ENCODE assay signal across 8 mouse cellular contexts in the genomic region with DNA sequence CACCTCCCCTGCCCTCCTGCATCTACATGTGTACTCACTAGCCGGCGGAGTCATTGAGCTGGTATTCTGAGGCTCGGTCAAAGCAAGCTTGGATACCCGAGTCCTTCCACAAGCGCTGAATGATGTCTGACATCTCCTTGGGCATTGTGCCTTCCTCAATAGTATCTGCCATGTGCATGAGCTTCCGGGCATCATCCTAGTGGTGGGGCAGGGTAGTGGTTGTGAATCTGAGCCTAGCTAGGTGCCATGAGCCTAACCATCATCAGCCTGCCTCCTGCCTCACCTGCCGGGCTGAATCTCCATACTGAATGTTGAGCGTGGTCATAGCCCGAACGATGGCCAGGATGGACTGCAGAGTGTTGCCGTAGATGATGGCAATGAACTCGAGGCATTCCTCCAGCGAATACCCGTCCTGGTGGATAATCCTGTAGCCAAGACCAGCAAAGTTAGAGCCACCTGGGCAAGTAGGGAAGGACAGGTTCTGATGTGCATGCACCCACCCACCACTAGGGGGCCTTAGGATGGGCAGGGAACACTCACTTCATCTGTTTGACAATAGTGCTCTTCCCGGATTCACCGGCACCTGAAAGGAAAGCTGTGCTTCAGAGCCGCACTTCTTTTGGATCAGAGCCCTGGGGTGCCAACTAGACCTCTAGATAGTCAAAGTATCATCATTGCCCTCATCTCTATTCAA. TPM values are rescaled to one million over a fixed set of nuclear protein-coding genes. Genes with fewer than 3 reads are reported as not detected.
DNase-seq lines count a peak whose midpoint lies in the region; ATAC-seq lines count a peak whose summit lies in the region.

No protein-coding gene starts in this region.

- H3K36me3 ChIP-seq in kidney, embryonic 16.5 days (ENCODE audit: insufficient read depth, low read length): peaks cover 7% of the 10 kb centered on the region; the same call in 1 of the 2 replicates
- H3K36me3 ChIP-seq in midbrain, embryonic 14.5 days (ENCODE audit: control insufficient read depth, insufficient read depth, low read length): peaks cover 9% of the 10 kb centered on the region

- peaks cover 11% of the 10 kb centered on the region for H3K4me1 ChIP-seq in kidney, embryonic 16.5 days (ENCODE audit: insufficient read depth, low read length)
- H3K4me1 ChIP-seq in midbrain, embryonic 14.5 days (ENCODE audit: control insufficient read depth, insufficient read depth, low read length): peaks cover 7% of the 10 kb centered on the region; the same call in 1 of the 2 replicates

- no peak overlapping the region for H3K27ac ChIP-seq in kidney, embryonic 16.5 days (ENCODE audit: low read length)
- no peak overlapping the region for H3K27ac ChIP-seq in midbrain, embryonic 14.5 days (replicated peaks; ENCODE audit: low read depth, low read length)

- H3K4me2 ChIP-seq in kidney, embryonic 16.5 days (replicated peaks; ENCODE audit: low read depth, low read length): no peak overlapping the region
- H3K4me2 ChIP-seq in midbrain, embryonic 14.5 days (ENCODE audit: low read length): peak overlapping the region; percentile 66

- WGBS in kidney, embryonic 16.5 days: 22% methylated on average over 17 of the region's 17 CpGs
- 23% methylated on average over 17 of the region's 17 CpGs for WGBS in midbrain, embryonic 14.5 days

- H3K4me3 ChIP-seq in kidney, embryonic 16.5 days (ENCODE audit: low read length): no peak overlapping the region
- no peak overlapping the region for H3K4me3 ChIP-seq in midbrain, embryonic 14.5 days (replicated peaks; ENCODE audit: low read depth, low read length)

- no peak overlapping the region for H3K9ac ChIP-seq in kidney, embryonic 16.5 days (replicated peaks; ENCODE audit: low read length)
- no peak overlapping the region for H3K9ac ChIP-seq in midbrain, embryonic 14.5 days (replicated peaks; ENCODE audit: low read length)

- peak; percentile 60 for DNase-seq in kidney, adult 18-20 months
- peak; percentile 26 for DNase-seq in MEL-GATA-1-ER (ENCODE audit: extremely low read depth, low read depth)
- DNase-seq in embryo, embryonic 10.5 days (ENCODE audit: low spot score): peak; percentile 72
- DNase-seq in induced T-regulatory cell, adult 2 months (ENCODE audit: low read depth): peak; percentile 84
- peak; percentile 76 for DNase-seq in midbrain, embryonic 14.5 days
- no peak for DNase-seq in ovary, postnatal 36 days (ENCODE audit: low spot score)
- DNase-seq in urinary bladder, adult 2 months (ENCODE audit: low spot score): no peak

- peaks cover 31% of the 10 kb centered on the region for H3K27me3 ChIP-seq in kidney, embryonic 16.5 days (ENCODE audit: insufficient read depth, low read length)
- H3K27me3 ChIP-seq in midbrain, embryonic 14.5 days (ENCODE audit: control insufficient read depth, insufficient read depth, low read length): peaks cover 22% of the 10 kb centered on the region; the same call in 1 of the 2 replicates

- no peaks in the 10 kb centered on the region for H3K9me3 ChIP-seq in kidney, embryonic 16.5 days (ENCODE audit: low read length)
- no peaks in the 10 kb centered on the region for H3K9me3 ChIP-seq in midbrain, embryonic 14.5 days (ENCODE audit: control insufficient read depth, low read length)

- no peak for ATAC-seq in kidney, embryonic 16.5 days (ENCODE audit: low FRiP score, low TSS enrichment)
- no peak for ATAC-seq in midbrain, embryonic 14.5 days (ENCODE audit: low FRiP score, low TSS enrichment)

RNA-seq across cellular contexts. Expression of gene Gnat1, which starts 2.3 kb away (rescaled TPM):
- polyA plus RNA-seq in kidney, embryonic 16.5 days (2015; fragmentation: Nextera tagmentation; extraction: Ambion mirVana): 2.8 and 3.0 TPM in 2 replicates
- 0.97 and 2.0 TPM in 2 replicates for polyA plus RNA-seq in midbrain, embryonic 14.5 days (2014; fragmentation: Nextera tagmentation; extraction: Ambion mirVana)
- polyA plus RNA-seq in urinary bladder, adult 2 months (2012; rRNA removed): 0.06 TPM in 1 of 2 replicates, not detected in the other

RNA-seq across cellular contexts. Expression of gene Slc38a3, which starts 7.9 kb away (rescaled TPM):
- 12.4 and 12.9 TPM in 2 replicates for polyA plus RNA-seq in kidney, embryonic 16.5 days (2015; fragmentation: Nextera tagmentation; extraction: Ambion mirVana)
- polyA plus RNA-seq in midbrain, embryonic 14.5 days (2014; fragmentation: Nextera tagmentation; extraction: Ambion mirVana): 20.4 and 31.9 TPM in 2 replicates
- 0.44 and 0.45 TPM in 2 replicates for polyA plus RNA-seq in urinary bladder, adult 2 months (2012; rRNA removed)

RNA-seq across cellular contexts. Expression of gene Sema3f, which starts 33.0 kb away (rescaled TPM):
- polyA plus RNA-seq in kidney, embryonic 16.5 days (2015; fragmentation: Nextera tagmentation; extraction: Ambion mirVana): 20.9 and 25.7 TPM in 2 replicates
- polyA plus RNA-seq in midbrain, embryonic 14.5 days (2014; fragmentation: Nextera tagmentation; extraction: Ambion mirVana): 34.0 and 37.0 TPM in 2 replicates
- polyA plus RNA-seq in urinary bladder, adult 2 months (2012; rRNA removed): 110 and 111 TPM in 2 replicates

RNA-seq across cellular contexts. Expression of gene Gnai2, which starts 42.1 kb away (rescaled TPM):
- polyA plus RNA-seq in kidney, embryonic 16.5 days (2015; fragmentation: Nextera tagmentation; extraction: Ambion mirVana): 447 and 455 TPM in 2 replicates
- polyA plus RNA-seq in midbrain, embryonic 14.5 days (2014; fragmentation: Nextera tagmentation; extraction: Ambion mirVana): 284 and 326 TPM in 2 replicates
- 449 and 465 TPM in 2 replicates for polyA plus RNA-seq in urinary bladder, adult 2 months (2012; rRNA removed)

Comparison
In these comparisons a context has a peak if more than half of its experiments do, and no peak if none do; other contexts are left out.
1. DNase-seq: peak in kidney, adult 18-20 months (single experiment), MEL-GATA-1-ER (single experiment), embryo, embryonic 10.5 days (single experiment), induced T-regulatory cell, adult 2 months (single experiment) and midbrain, embryonic 14.5 days (single experiment); none in ovary, postnatal 36 days (single experiment) and urinary bladder, adult 2 months (single experiment).